Mouse (Mus musculus): ENCODE results near the gene Tbx19. TPM values are rescaled to one million over a fixed set of nuclear protein-coding genes. Genes with fewer than 3 reads are reported as not detected.

Gene Tbx19
- polyA plus RNA-seq, 1 experiment from 2014 or later = 0.53 TPM

GRCm38 (mm10) chr1:165094871-165095270, 65.7 kb downstream of the Tbx19 start:
- ATAC-seq (replicated peaks; ENCODE audit: extremely low read depth, insufficient read depth, low FRiP score) = no peak
- Histone ChIP-seq H3K9ac (ENCODE audit: low read length) (no peak overlapping the region), H3K36me3 (ENCODE audit: control insufficient read depth, insufficient read depth) (no peaks in the 10 kb centered on the region), H3K9me3 (replicated peaks; ENCODE audit: control insufficient read depth, low read length) (no peaks in the 10 kb centered on the region), H3K27me3 (ENCODE audit: control insufficient read depth, insufficient read depth, low read length) (no peaks in the 10 kb centered on the region), H3K4me1 (ENCODE audit: control insufficient read depth, insufficient read depth, low read length) (0 out of 2 replicates have a peak, but pooled peaks cover 2% of the 10 kb centered on the region), H3K4me2 (ENCODE audit: low read depth, low read length) (no peak overlapping the region), H3K27ac (ENCODE audit: low read length) (no peak overlapping the region), H3K4me3 (ENCODE audit: low read length) (no peak overlapping the region)
- whole genome bisulfite sequencing = 44% methylated on average over 7 of the region's 7 CpGs

DNA sequence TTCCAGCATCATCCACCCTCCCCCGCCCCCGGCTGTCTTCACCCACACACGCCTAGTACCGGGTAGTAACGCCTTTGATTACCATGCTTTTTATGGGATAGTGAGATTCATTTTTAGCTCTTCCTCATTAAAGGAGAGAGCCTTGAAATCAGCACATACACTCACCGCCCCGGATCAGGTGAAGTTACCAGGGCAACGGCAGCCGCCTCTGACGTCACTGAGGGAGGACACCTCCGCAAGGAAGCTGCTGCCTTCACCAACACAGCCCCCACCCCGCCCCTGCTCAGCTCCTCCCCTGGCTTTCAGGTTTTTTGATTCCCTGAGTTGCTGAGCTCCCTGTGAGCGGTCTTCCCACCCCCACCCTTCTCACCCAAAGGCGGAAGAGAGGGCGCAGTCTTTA, 68.9 kb downstream of the Tbx19 start:
- ATAC-seq (replicated peaks; ENCODE audit: extremely low read depth, insufficient read depth, low FRiP score) = peak; percentile 68; the same call in 1 of the 2 replicates
- peak overlapping the region; percentile 51 for H3K4me2 ChIP-seq (ENCODE audit: low read depth, low read length)
- H3K4me3 ChIP-seq (ENCODE audit: low read length) = peak overlapping the region; percentile 23; the same call in 1 of the 2 replicates
- H3K27ac ChIP-seq (ENCODE audit: low read length) = no peak overlapping the region
- H3K36me3 ChIP-seq (ENCODE audit: control insufficient read depth, insufficient read depth) = no peaks in the 10 kb centered on the region
- 11% methylated on average over 15 of the region's 15 CpGs for WGBS
- H3K9ac ChIP-seq (ENCODE audit: low read length) = no peak overlapping the region
- H3K27me3 ChIP-seq (ENCODE audit: control insufficient read depth, insufficient read depth, low read length) = no peaks in the 10 kb centered on the region
- peaks cover 1% of the 10 kb centered on the region; the same call in 1 of the 2 replicates for H3K9me3 ChIP-seq (replicated peaks; ENCODE audit: control insufficient read depth, low read length)
- peaks cover 10% of the 10 kb centered on the region for H3K4me1 ChIP-seq (ENCODE audit: control insufficient read depth, insufficient read depth, low read length)

- H3K27me3 ChIP-seq (ENCODE audit: control insufficient read depth, insufficient read depth, low read length) = no peaks in the 10 kb centered on the region
- no peak overlapping the region for H3K9ac ChIP-seq (ENCODE audit: low read length)
- WGBS = 37% methylated on average over 3 of the region's 3 CpGs
- H3K36me3 ChIP-seq (ENCODE audit: control insufficient read depth, insufficient read depth) = no peaks in the 10 kb centered on the region
- H3K4me3 ChIP-seq (ENCODE audit: low read length) = no peak overlapping the region
- ATAC-seq (replicated peaks; ENCODE audit: extremely low read depth, insufficient read depth, low FRiP score) = 0 out of 2 replicates have a peak, but pooled peaks have one; percentile 11
- H3K4me2 ChIP-seq (ENCODE audit: low read depth, low read length) = no peak overlapping the region
- peak overlapping the region; percentile 45; the same call in 1 of the 2 replicates for H3K27ac ChIP-seq (ENCODE audit: low read length)
- peaks cover 10% of the 10 kb centered on the region for H3K4me1 ChIP-seq (ENCODE audit: control insufficient read depth, insufficient read depth, low read length)
- H3K9me3 ChIP-seq (replicated peaks; ENCODE audit: control insufficient read depth, low read length) = peaks cover 5% of the 10 kb centered on the region; the same call in 1 of the 2 replicates
Measured at GRCm38 (mm10) chr1:165089556-165089955, 71.0 kb downstream of the Tbx19 start.

Other genes starting within 250 kb of the Tbx19 start
- 1.9 and 2.9 TPM in 2 replicates for gene Xcl1, start 225.2 kb downstream of the Tbx19 start, polyA plus RNA-seq (2015; fragmentation: Nextera tagmentation; extraction: Ambion mirVana)
- gene Sft2d2, start 33.7 kb upstream of the Tbx19 start, polyA plus RNA-seq (2015; fragmentation: Nextera tagmentation; extraction: Ambion mirVana) = 19.2 and 19.6 TPM in 2 replicates
- gene Tiprl, start 76.2 kb upstream of the Tbx19 start, polyA plus RNA-seq (2015; fragmentation: Nextera tagmentation; extraction: Ambion mirVana) = 93.4 and 94.0 TPM in 2 replicates
- 0.55 and 0.59 TPM in 2 replicates for gene Gpr161, start 135.0 kb upstream of the Tbx19 start, polyA plus RNA-seq (2015; fragmentation: Nextera tagmentation; extraction: Ambion mirVana)